ENCODE assay signal across 8 mouse cellular contexts in the genomic region with DNA sequence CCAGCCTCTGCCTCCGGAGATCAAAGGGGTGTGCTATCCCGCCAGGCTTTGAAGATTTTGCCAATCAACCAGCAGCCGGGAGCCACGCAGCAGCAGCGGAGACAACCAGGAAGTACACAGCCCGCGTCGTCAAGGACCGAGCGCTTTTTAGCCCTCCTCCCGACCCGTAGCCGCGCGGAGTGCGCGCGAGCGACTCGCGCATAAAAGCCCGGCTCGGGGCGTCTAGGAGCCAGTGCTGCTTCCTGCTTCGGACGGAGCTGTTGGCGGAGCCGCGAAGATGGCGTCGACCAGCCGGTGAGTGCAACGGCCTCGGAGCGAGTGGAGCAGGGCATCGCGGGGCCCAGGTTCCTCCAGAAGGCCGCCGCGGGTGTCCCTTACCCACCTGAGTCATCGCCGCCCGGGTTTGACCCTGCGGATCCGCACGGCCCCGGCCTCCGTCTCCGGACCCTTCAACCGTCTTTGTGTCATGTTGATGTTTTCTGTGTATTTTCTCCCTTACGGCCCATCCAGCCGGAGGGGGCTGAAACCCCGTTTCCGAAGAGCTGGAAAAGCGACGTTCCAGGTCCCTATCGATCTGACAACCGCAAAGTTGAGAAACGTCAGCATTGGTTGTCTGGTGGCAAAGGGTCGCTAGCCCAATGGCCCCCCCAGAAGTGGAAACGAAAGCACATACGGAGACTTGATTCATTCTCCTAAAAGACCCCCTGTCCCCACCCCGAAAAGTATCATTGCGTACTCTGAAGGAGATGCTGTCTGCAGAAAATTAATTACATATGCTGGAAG. TPM values are rescaled to one million over a fixed set of nuclear protein-coding genes. Genes with fewer than 3 reads are reported as not detected.
A peak's percentile ranks its signal among the peaks of the same experiment; 100 is the strongest.
DNase-seq lines count a peak whose midpoint lies in the region; ATAC-seq lines count a peak whose summit lies in the region.

A gene (plus strand): TSS at position 51 of the 783 bp plus-strand sequence.

- H3K4me3 ChIP-seq in megakaryocyte, embryonic 14.5 days (replicated peaks) = peak within 1 kb of the TSS; percentile 97

- peak; percentile 98 for DNase-seq in ZHBTc4 (ENCODE audit: low read depth, low spot score)
- DNase-seq in gastrocnemius, adult 8-10 months (ENCODE audit: low spot score in 2 of 2) = peak; percentile 73 to 82
- DNase-seq in hindlimb bud, embryonic 11.5 days (ENCODE audit: extremely low spot score, low read depth, low spot score) = peak; percentile 83
- DNase-seq in left cerebral cortex, adult 8-10 months (ENCODE audit: low spot score in 2 of 2) = peak; percentile 87 to 90
- peak; percentile 96 to 97 for DNase-seq in right cerebral cortex, postnatal 10 days (ENCODE audit: low spot score in 2 of 2)
- peak; percentile 92 for DNase-seq in urinary bladder, postnatal 25 days (ENCODE audit: low spot score)

- H3K36me3 ChIP-seq in megakaryocyte, embryonic 14.5 days (replicated peaks; ENCODE audit: low read length) = peaks cover 3% of the 10 kb centered on the region

- no peaks in the 10 kb centered on the region for H3K9me3 ChIP-seq in megakaryocyte, embryonic 14.5 days

- no peaks in the 10 kb centered on the region for H3K27me3 ChIP-seq in megakaryocyte, embryonic 14.5 days (replicated peaks)

- peaks cover 52% of the 10 kb centered on the region for H3K4me1 ChIP-seq in megakaryocyte, embryonic 14.5 days

- ATAC-seq in common myeloid progenitor, adult 5-6 weeks (replicated peaks; ENCODE audit: low read depth, poor library complexity, severe bottlenecking) = peak; percentile 86

RNA-seq across cellular contexts. Expression of the gene that starts here (rescaled TPM):
- 126 and 132 TPM in 2 replicates for total RNA-seq in common myeloid progenitor, adult 5-6 weeks (2017)
- 10 to 100 TPM; 12.9 to 14.9 (median 13.2) TPM for total RNA-seq in gastrocnemius, adult 8-10 months (2022)
- 10 to 100 TPM; 37.2 to 45.1 (median 40.0) TPM for total RNA-seq in left cerebral cortex, adult 8-10 months (2022)
- 3.3 TPM in 1 of 2 replicates, not detected in the other for polyA plus RNA-seq in megakaryocyte, embryonic 14.5 days (2012; ENCODE audit: insufficient read depth, low replicate concordance)

Comparison
In these comparisons a context has a peak if more than half of its experiments do, and no peak if none do; other contexts are left out.
1. Peak in every context shown above with its lines: DNase-seq, ATAC-seq and H3K4me3 ChIP-seq.